Mouse (Mus musculus): ENCODE data around the gene Fastkd1. TPM values are rescaled to one million over a fixed set of nuclear protein-coding genes. Genes with fewer than 3 reads are reported as not detected.

Gene Fastkd1
- polyA plus RNA-seq (2015; fragmentation: Nextera tagmentation; extraction: Ambion mirVana), result 15.1 and 16.9 TPM in 2 replicates

DNA sequence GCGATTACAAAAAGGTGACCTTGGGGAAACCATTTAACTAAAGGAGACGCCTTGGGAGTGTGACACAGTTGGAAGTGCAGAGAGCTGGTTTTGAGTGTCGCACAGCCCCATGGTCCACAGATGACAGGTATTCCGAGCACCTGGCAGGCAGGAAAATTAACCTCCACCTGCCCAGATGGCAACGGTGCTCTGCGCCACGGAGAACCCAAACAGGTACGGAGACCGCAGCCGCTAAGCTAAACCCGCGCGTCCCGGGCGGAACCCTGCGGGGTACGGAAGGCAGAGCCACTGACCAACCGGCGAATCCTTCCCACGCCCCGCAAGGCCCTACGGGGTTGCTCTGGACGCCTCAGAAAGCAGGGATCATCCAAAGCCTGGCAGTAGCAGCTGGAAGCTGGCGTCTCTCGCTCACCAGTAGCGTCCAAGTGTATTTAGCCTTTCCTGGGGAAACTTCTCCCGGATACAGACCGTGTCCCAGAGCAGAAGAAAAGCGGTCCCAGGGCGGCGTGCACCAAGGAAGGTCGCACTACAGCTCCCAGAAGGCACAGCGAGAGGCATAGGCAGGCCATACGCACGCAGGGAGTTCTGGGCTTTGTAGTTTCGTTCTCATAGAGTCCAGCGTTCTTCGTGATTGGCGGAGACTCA, at the start of gene Fastkd1:
Fastkd1 (minus strand) TSS at position 536 of the 645 bp plus-strand sequence.
- Histone ChIP-seq H3K27me3 (no peaks in the 10 kb centered on the region), H3K4me1 (replicated peaks) (peaks cover 10% of the 10 kb centered on the region), H3K9ac (peak within 1 kb of the TSS; percentile 85), H3K27ac (replicated peaks) (peak within 1 kb of the TSS; percentile 84), H3K9me3 (no peaks in the 10 kb centered on the region), H3K4me3 (peak within 1 kb of the TSS; percentile 97), H3K4me2 (peak within 1 kb of the TSS; percentile 74), H3K36me3 (no peaks in the 10 kb centered on the region)
- ATAC-seq (ENCODE audit: low FRiP score, low read depth), result peak; percentile 98
- under 1% methylated on average over 39 of the region's 39 CpGs for WGBS

DNA sequence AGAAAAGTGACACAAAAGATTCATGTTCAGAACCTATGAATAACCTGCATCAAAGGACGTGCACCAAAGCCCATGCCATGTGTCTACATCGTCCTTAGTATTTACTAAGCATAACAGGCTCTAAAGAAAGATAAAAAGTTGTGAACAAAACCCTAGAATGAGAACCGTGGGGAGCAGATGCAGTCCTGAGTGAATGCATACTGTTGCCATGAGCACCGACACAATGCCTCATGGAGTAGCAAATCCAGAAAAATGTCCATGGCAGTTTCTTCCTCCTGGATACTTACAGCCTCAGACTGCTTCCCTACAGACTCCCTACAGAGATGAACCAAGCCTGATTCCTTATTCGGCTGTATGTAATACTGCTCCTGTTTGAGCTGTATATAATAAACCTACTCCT, 47.7 kb upstream of the Fastkd1 start:
- Histone ChIP-seq H3K9ac (no peak overlapping the region), H3K27me3 (no peaks in the 10 kb centered on the region), H3K4me3 (no peak overlapping the region), H3K9me3 (no peaks in the 10 kb centered on the region), H3K4me1 (replicated peaks) (no peaks in the 10 kb centered on the region), H3K27ac (replicated peaks) (no peak overlapping the region), H3K36me3 (no peaks in the 10 kb centered on the region), H3K4me2 (no peak overlapping the region)
- ATAC-seq (ENCODE audit: low FRiP score, low read depth), result no peak
- 23% methylated on average over 5 of the region's 5 CpGs for WGBS

GRCm38 (mm10) chr2:69745091-69745490, 31.8 kb upstream of the Fastkd1 start:
- no peak for ATAC-seq (ENCODE audit: low FRiP score, low read depth)

GRCm38 (mm10) chr2:69723519-69723825, 10.2 kb upstream of the Fastkd1 start:
- no peaks in the 10 kb centered on the region for H3K36me3 ChIP-seq
- peak overlapping the region; percentile 81 for H3K9ac ChIP-seq
- no peak for ATAC-seq (ENCODE audit: low FRiP score, low read depth)
- no peaks in the 10 kb centered on the region for H3K9me3 ChIP-seq
- 0 out of 2 replicates have a peak, but pooled peaks cover 3% of the 10 kb centered on the region for H3K27me3 ChIP-seq
- H3K4me3 ChIP-seq, result peak overlapping the region; percentile 64
- peak overlapping the region; percentile 77 for H3K4me2 ChIP-seq
- peaks cover 13% of the 10 kb centered on the region for H3K4me1 ChIP-seq (replicated peaks)
- peak overlapping the region; percentile 88 for H3K27ac ChIP-seq (replicated peaks)
- WGBS, result 1% methylated on average over 13 of the region's 13 CpGs

More at GRCm38 (mm10) chr2:69745091-69745490, 31.8 kb upstream of the Fastkd1 start:
- no peak overlapping the region for H3K4me2 ChIP-seq
- H3K9ac ChIP-seq, result no peak overlapping the region
- H3K4me3 ChIP-seq, result no peak overlapping the region
- H3K27ac ChIP-seq (replicated peaks), result no peak overlapping the region
- 95% methylated on average over 1 of the region's 1 CpGs for WGBS
- no peaks in the 10 kb centered on the region for H3K4me1 ChIP-seq (replicated peaks)
- H3K9me3 ChIP-seq, result no peaks in the 10 kb centered on the region
- no peaks in the 10 kb centered on the region for H3K27me3 ChIP-seq
- peaks cover 64% of the 10 kb centered on the region for H3K36me3 ChIP-seq

- ATAC-seq (ENCODE audit: low FRiP score, low read depth), result peak; percentile 96
- under 1% methylated on average over 64 of the region's 91 CpGs for WGBS
- peak overlapping the region; percentile 88 for H3K27ac ChIP-seq (replicated peaks)
- H3K4me2 ChIP-seq, result peak overlapping the region; percentile 77
- peak overlapping the region; percentile 64 for H3K4me3 ChIP-seq
- H3K27me3 ChIP-seq, result 0 out of 2 replicates have a peak, but pooled peaks cover 3% of the 10 kb centered on the region
- no peaks in the 10 kb centered on the region for H3K9me3 ChIP-seq
- peaks cover 13% of the 10 kb centered on the region for H3K4me1 ChIP-seq (replicated peaks)
- peak overlapping the region; percentile 81 for H3K9ac ChIP-seq
- no peaks in the 10 kb centered on the region for H3K36me3 ChIP-seq
Observed at GRCm38 (mm10) chr2:69722650-69723518, 9.6 kb upstream of the Fastkd1 start.

GRCm38 (mm10) chr2:69722273-69722649, 8.9 kb upstream of the Fastkd1 start, which contains the start of gene Ppig:
Gene Ppig (plus strand): TSS chr2:69722545.
- peak; percentile 67 for ATAC-seq (ENCODE audit: low FRiP score, low read depth)
- peak within 1 kb of the TSS; percentile 77 for H3K4me2 ChIP-seq
- H3K4me3 ChIP-seq, result peak within 1 kb of the TSS; percentile 64
- 0 out of 2 replicates have a peak, but pooled peaks cover 3% of the 10 kb centered on the region for H3K27me3 ChIP-seq
- H3K9ac ChIP-seq, result peak within 1 kb of the TSS; percentile 81
- peak within 1 kb of the TSS; percentile 88 for H3K27ac ChIP-seq (replicated peaks)
- no peaks in the 10 kb centered on the region for H3K36me3 ChIP-seq
- peaks cover 13% of the 10 kb centered on the region for H3K4me1 ChIP-seq (replicated peaks)
- no peaks in the 10 kb centered on the region for H3K9me3 ChIP-seq
- WGBS, result 5% methylated on average over 12 of the region's 12 CpGs

GRCm38 (mm10) chr2:69719121-69719520, 5.8 kb upstream of the Fastkd1 start:
- WGBS, result 86% methylated on average over 1 of the region's 1 CpGs
- no peak overlapping the region for H3K9ac ChIP-seq

GRCm38 (mm10) chr2:69716483-69716882, 3.2 kb upstream of the Fastkd1 start:
- 78% methylated on average over 3 of the region's 3 CpGs for WGBS
- H3K4me2 ChIP-seq, result no peak overlapping the region
- ATAC-seq (ENCODE audit: low FRiP score, low read depth), result no peak

More at GRCm38 (mm10) chr2:69719121-69719520, 5.8 kb upstream of the Fastkd1 start:
- Histone ChIP-seq H3K4me3 (no peak overlapping the region), H3K4me1 (replicated peaks) (peaks cover 9% of the 10 kb centered on the region), H3K4me2 (no peak overlapping the region), H3K36me3 (no peaks in the 10 kb centered on the region), H3K9me3 (no peaks in the 10 kb centered on the region), H3K27me3 (0 out of 2 replicates have a peak, but pooled peaks cover 3% of the 10 kb centered on the region), H3K27ac (replicated peaks) (no peak overlapping the region)
- no peak for ATAC-seq (ENCODE audit: low FRiP score, low read depth)

DNA sequence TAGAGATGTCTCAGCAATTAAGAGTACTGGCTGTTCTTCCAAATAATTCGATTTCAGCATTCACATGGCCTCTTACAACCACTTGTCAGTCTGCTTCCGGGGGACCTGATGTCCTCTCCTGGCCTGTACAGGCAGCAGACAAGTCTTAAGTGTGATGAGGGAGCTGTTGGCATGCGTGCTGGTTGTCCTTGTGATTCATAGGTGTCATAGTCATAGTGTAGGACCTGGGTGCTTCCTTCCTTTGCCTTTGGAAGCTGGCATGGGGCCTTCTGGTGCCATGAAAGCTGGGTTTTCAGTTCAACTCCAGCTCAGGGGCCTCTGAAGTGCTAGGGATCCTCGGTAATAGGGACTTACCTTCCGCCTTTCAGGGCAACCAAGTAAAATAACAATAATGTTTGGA, 810 bp upstream of the Fastkd1 start:
- H3K27ac ChIP-seq (replicated peaks), result no peak overlapping the region
- H3K9me3 ChIP-seq, result no peaks in the 10 kb centered on the region
- H3K36me3 ChIP-seq, result no peaks in the 10 kb centered on the region
- H3K4me3 ChIP-seq, result no peak overlapping the region
- no peak overlapping the region for H3K9ac ChIP-seq
- ATAC-seq (ENCODE audit: low FRiP score, low read depth), result no peak
- no peaks in the 10 kb centered on the region for H3K27me3 ChIP-seq
- WGBS, result 79% methylated on average over 5 of the region's 5 CpGs
- peaks cover 10% of the 10 kb centered on the region for H3K4me1 ChIP-seq (replicated peaks)
- H3K4me2 ChIP-seq, result no peak overlapping the region

More at GRCm38 (mm10) chr2:69716483-69716882, 3.2 kb upstream of the Fastkd1 start:
- H3K27ac ChIP-seq (replicated peaks), result no peak overlapping the region
- no peaks in the 10 kb centered on the region for H3K36me3 ChIP-seq
- no peak overlapping the region for H3K9ac ChIP-seq
- no peaks in the 10 kb centered on the region for H3K9me3 ChIP-seq
- 0 out of 2 replicates have a peak, but pooled peaks cover 3% of the 10 kb centered on the region for H3K27me3 ChIP-seq
- H3K4me1 ChIP-seq (replicated peaks), result peaks cover 10% of the 10 kb centered on the region
- H3K4me3 ChIP-seq, result no peak overlapping the region

DNA sequence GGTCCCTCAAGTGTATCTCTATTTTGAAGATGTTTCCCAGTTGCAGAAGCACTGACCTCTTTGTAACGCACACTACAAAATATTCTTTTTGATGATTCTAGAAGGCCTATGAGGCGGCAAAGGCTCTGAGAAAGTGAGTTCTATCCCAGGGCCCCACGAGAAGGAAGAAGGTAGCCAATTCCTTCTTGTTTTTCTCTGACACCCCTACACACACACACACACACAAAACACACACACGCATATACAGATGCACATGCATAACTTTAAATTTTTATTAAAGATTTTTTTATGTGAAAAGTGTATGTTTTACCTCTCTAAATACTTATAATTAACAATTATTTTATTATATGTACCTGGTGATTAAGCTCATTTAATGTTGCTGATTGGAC, 304 bp upstream of the Fastkd1 start:
- peak overlapping the region; percentile 97 for H3K4me3 ChIP-seq
- H3K4me1 ChIP-seq (replicated peaks), result peaks cover 10% of the 10 kb centered on the region
- H3K4me2 ChIP-seq, result peak overlapping the region; percentile 74
- no peak overlapping the region for H3K9ac ChIP-seq
- H3K27me3 ChIP-seq, result no peaks in the 10 kb centered on the region
- no peaks in the 10 kb centered on the region for H3K9me3 ChIP-seq
- no peaks in the 10 kb centered on the region for H3K36me3 ChIP-seq
- H3K27ac ChIP-seq (replicated peaks), result no peak overlapping the region
- peak; percentile 73 for ATAC-seq (ENCODE audit: low FRiP score, low read depth)
- WGBS, result 37% methylated on average over 4 of the region's 4 CpGs

- Histone ChIP-seq H3K4me3 (peak overlapping the region; percentile 97), H3K4me1 (replicated peaks) (peaks cover 10% of the 10 kb centered on the region), H3K36me3 (peaks cover 7% of the 10 kb centered on the region), H3K9me3 (no peaks in the 10 kb centered on the region), H3K4me2 (peak overlapping the region; percentile 74), H3K27me3 (no peaks in the 10 kb centered on the region), H3K9ac (no peak overlapping the region), H3K27ac (replicated peaks) (no peak overlapping the region)
- no peak for ATAC-seq (ENCODE audit: low FRiP score, low read depth)
- WGBS, result 87% methylated on average over 14 of the region's 14 CpGs
Observed at GRCm38 (mm10) chr2:69712171-69712570, 1.1 kb downstream of the Fastkd1 start.

GRCm38 (mm10) chr2:69700446-69700845, 12.9 kb downstream of the Fastkd1 start:
- no peaks in the 10 kb centered on the region for H3K27me3 ChIP-seq
- H3K36me3 ChIP-seq, result peaks cover 56% of the 10 kb centered on the region
- no peak overlapping the region for H3K4me3 ChIP-seq
- 97% methylated on average over 8 of the region's 8 CpGs for WGBS
- no peak for ATAC-seq (ENCODE audit: low FRiP score, low read depth)
- no peak overlapping the region for H3K9ac ChIP-seq
- H3K27ac ChIP-seq (replicated peaks), result no peak overlapping the region
- no peak overlapping the region for H3K4me2 ChIP-seq
- H3K9me3 ChIP-seq, result no peaks in the 10 kb centered on the region
- no peaks in the 10 kb centered on the region for H3K4me1 ChIP-seq (replicated peaks)

Data from hindbrain, embryonic 15.5 days (tissue).